Mouse (Mus musculus): Measurements from ENCODE around the gene Retreg2.

The Retreg2 gene

GRCm38 (mm10) chr1:75168472-75169464 is 26.2 kb downstream of the Retreg2 start, which contains the start of gene Zfand2b:
TSS of gene Zfand2b (plus strand) at chr1:75168646.
- peak; percentile 97 for DNase-seq

- peak; percentile 25 for DNase-seq
Measured at GRCm38 (mm10) chr1:75179334-75180104, 36.9 kb downstream of the Retreg2 start.

GRCm38 (mm10) chr1:75180105-75180590 is 37.6 kb downstream of the Retreg2 start, which contains the start of gene Abcb6:
TSS of gene Abcb6 (minus strand) at chr1:75180392.
- peak; percentile 95 for DNase-seq

- no peak for DNase-seq
Measured at GRCm38 (mm10) chr1:75180741-75181140, 38.2 kb downstream of the Retreg2 start.

GRCm38 (mm10) chr1:75181377-75181870 is 38.8 kb downstream of the Retreg2 start:
- DNase-seq, result no peak

- DNase-seq, result no peak
Measured at GRCm38 (mm10) chr1:75182160-75182559, 39.6 kb downstream of the Retreg2 start.

- no peak for DNase-seq
Measured at GRCm38 (mm10) chr1:75185495-75185894, 42.9 kb downstream of the Retreg2 start.

GRCm38 (mm10) chr1:75187126-75187525 is 44.5 kb downstream of the Retreg2 start:
- DNase-seq, result no peak

- DNase-seq, result no peak
Measured at GRCm38 (mm10) chr1:75187914-75188483, 45.4 kb downstream of the Retreg2 start.

- DNase-seq, result no peak
Measured at GRCm38 (mm10) chr1:75190577-75190976, 48.0 kb downstream of the Retreg2 start.

GRCm38 (mm10) chr1:75191258-75191621 is 48.7 kb downstream of the Retreg2 start:
- DNase-seq, result no peak

- peak; percentile 98 for DNase-seq
Measured at GRCm38 (mm10) chr1:75191622-75192402, 49.2 kb downstream of the Retreg2 start, which contains the start of the genes Ankzf1 and Atg9a. TSS of gene Ankzf1 (plus strand) at chr1:75192151. TSS of gene Atg9a (minus strand) at chr1:75192196.

GRCm38 (mm10) chr1:75192452-75192851 is 49.9 kb downstream of the Retreg2 start:
- no peak for DNase-seq

All from right cerebral cortex, adult 18-20 months (tissue).